Mouse (Mus musculus) forebrain, postnatal 0 days (tissue): ENCODE data around the gene Slc44a4. TPM values are rescaled to one million over a fixed set of nuclear protein-coding genes. Genes with fewer than 3 reads are reported as not detected.
"Not testable (repeated sequence)": the region's sequence is repeated elsewhere in the genome, so short reads cannot be mapped to it uniquely, and the experiment has no call there.

Experiments used
- ATAC-seq: fragments of 200-750 bp; cut with Nextera tagmentation; 2 replicates; pipeline ENCODE4 v1.8.0; 2017; ENCODE audit warnings: mild to moderate bottlenecking, moderate library complexity
- DNase-seq: peaks from one replicate; pipeline ENCODE4 v3.0.0-alpha.2; 2015
- H3K27ac ChIP-seq: fragments of 300-500 bp; sonication (generic); 2 replicates; pipeline ENCODE4 v1.5.1; 2014; ENCODE audit warnings: low read depth, mild to moderate bottlenecking, antibody characterized with exemption, low read length, moderate library complexity, mixed read lengths
- H3K27me3 ChIP-seq: fragments of 300-500 bp; sonication (generic); 2 replicates; pipeline ENCODE4 v1.6.1; 2014; ENCODE audit warnings: mild to moderate bottlenecking, low read length, mixed read lengths; ENCODE audit not compliant: insufficient read depth
- H3K36me3 ChIP-seq: fragments of 300-500 bp; sonication (generic); 2 replicates; pipeline ENCODE4 v1.6.1; 2014; ENCODE audit warnings: mild to moderate bottlenecking, moderate library complexity; ENCODE audit not compliant: insufficient read depth
- H3K4me1 ChIP-seq: fragments of 300-500 bp; sonication (generic); 2 replicates; pipeline ENCODE4 v1.6.1; 2014; ENCODE audit warnings: antibody characterized with exemption; ENCODE audit not compliant: insufficient read depth
- H3K4me2 ChIP-seq: fragments of 300-500 bp; sonication (generic); 2 replicates; pipeline ENCODE4 v1.6.1; 2014; ENCODE audit warnings: low read depth, mild to moderate bottlenecking, moderate library complexity
- H3K4me3 ChIP-seq: fragments of 300-500 bp; sonication (generic); 2 replicates; pipeline ENCODE4 v1.5.1; 2014; ENCODE audit warnings: low read depth, low read length, mixed read lengths
- H3K9ac ChIP-seq: fragments of 300-500 bp; sonication (generic); 2 replicates; pipeline ENCODE4 v1.6.1; 2014; ENCODE audit warnings: mild to moderate bottlenecking
- H3K9me3 ChIP-seq: fragments of 300-500 bp; sonication (generic); 2 replicates; pipeline ENCODE4 v1.6.1; 2016; ENCODE audit warnings: low read length
- CTCF ChIP-seq: sonication (generic); IDR thresholded peaks from 2 replicates; pipeline ENCODE4 v1.5.1; 2016; ENCODE audit warnings: antibody characterized with exemption, control low read depth, low read depth
- WGBS: fragments of 180-500 bp; shearing (Covaris S2); extraction: QIAGEN DNeasy Blood & Tissue Kit; methylation state at CpG from one replicate; pipeline ENCODE4 v1.1.7; 2014; 5-methylcytosine and 5-hydroxymethylcytosine counted together
- polyA plus RNA-seq: library from polyadenylated mRNA; unstranded; fragments of >200 nt; fragmentation: Nextera tagmentation; extraction: Ambion mirVana; gene quantifications from 2 replicates; pipeline ENCODE4 v1.2.1, GENCODE M21; 2015
- total RNA-seq: library from RNA; depleted of rRNA; stranded (reverse); fragments of >200 nt; gene quantifications from 2 replicates; pipeline ENCODE4 v1.2.3, GENCODE M21; 2014

The Slc44a4 gene
- total and polyA plus RNA-seq, 2 experiments from 2014 or later, result not detected

- TF ChIP-seq CTCF, result no peak
- ATAC-seq (no peak), DNase-seq (no peak)
- H3K9ac ChIP-seq, result no peak overlapping the region
- no peaks in the 10 kb centered on the region for H3K9me3 ChIP-seq
- no peak overlapping the region for H3K4me2 ChIP-seq
- no peak overlapping the region for H3K4me3 ChIP-seq
- H3K27me3 ChIP-seq, result peaks cover 3% of the 10 kb centered on the region; the same call in 1 of the 2 replicates
- no peak overlapping the region for H3K27ac ChIP-seq
- WGBS, result 83% methylated on average over 3 of the region's 3 CpGs
- no peaks in the 10 kb centered on the region for H3K36me3 ChIP-seq
- peaks cover 1% of the 10 kb centered on the region; the same call in 1 of the 2 replicates for H3K4me1 ChIP-seq
These were observed 41.6 kb downstream of the Slc44a4 start for GRCm38 (mm10) chr17:34955884-34956283.

- WGBS, result 58% methylated on average over 1 of the region's 1 CpGs
- no peak for ATAC-seq
- no peak overlapping the region for H3K4me2 ChIP-seq
- H3K27me3 ChIP-seq, result peaks cover 3% of the 10 kb centered on the region; the same call in 1 of the 2 replicates
- TF ChIP-seq CTCF, result peak; percentile 59
- DNase-seq, result peak; percentile 30
- no peaks in the 10 kb centered on the region for H3K36me3 ChIP-seq
- H3K9me3 ChIP-seq, result no peaks in the 10 kb centered on the region
- H3K4me1 ChIP-seq, result no peaks in the 10 kb centered on the region
- H3K27ac ChIP-seq, result no peak overlapping the region
- H3K4me3 ChIP-seq, result no peak overlapping the region
- no peak overlapping the region for H3K9ac ChIP-seq
These were observed 42.1 kb downstream of the Slc44a4 start for GRCm38 (mm10) chr17:34956340-34956739.

GRCm38 (mm10) chr17:34957291-34957690 lies 43.0 kb downstream of the Slc44a4 start:
- DNase-seq, H3K27me3 ChIP-seq, H3K9ac ChIP-seq, H3K27ac ChIP-seq, H3K9me3 ChIP-seq, H3K4me2 ChIP-seq, H3K4me3 ChIP-seq, H3K36me3 ChIP-seq, ATAC-seq, H3K4me1 ChIP-seq: not testable (repeated sequence)
- 23% methylated on average over 32 of the region's 40 CpGs for WGBS

GRCm38 (mm10) chr17:34957966-34958365 lies 43.7 kb downstream of the Slc44a4 start:
- H3K9me3 ChIP-seq, DNase-seq, H3K4me1 ChIP-seq, H3K36me3 ChIP-seq, H3K27ac ChIP-seq, H3K27me3 ChIP-seq, H3K9ac ChIP-seq, ATAC-seq, H3K4me3 ChIP-seq, H3K4me2 ChIP-seq: not testable (repeated sequence)
- WGBS, result 33% methylated on average over 15 of the region's 40 CpGs

- H3K9ac ChIP-seq, ATAC-seq: not testable (repeated sequence)
- WGBS, result 1% methylated on average over 23 of the region's 47 CpGs
These were observed 44.5 kb downstream of the Slc44a4 start for GRCm38 (mm10) chr17:34958734-34959129.

GRCm38 (mm10) chr17:34959130-34959778 lies 45.0 kb downstream of the Slc44a4 start, which contains the start of gene Hspa1b:
Hspa1b (minus strand) TSS chr17:34959238.
- H3K4me2 ChIP-seq, result peak within 1 kb of the TSS; percentile 62
- not testable (repeated sequence) for H3K9ac ChIP-seq, H3K27ac ChIP-seq, H3K27me3 ChIP-seq, H3K4me1 ChIP-seq, H3K9me3 ChIP-seq, H3K36me3 ChIP-seq
- DNase-seq (peak; percentile 70), ATAC-seq (peak; percentile 97)
- peak within 1 kb of the TSS; percentile 42 for H3K4me3 ChIP-seq
- WGBS, result 1% methylated on average over 26 of the region's 32 CpGs

More at GRCm38 (mm10) chr17:34958734-34959129, 44.5 kb downstream of the Slc44a4 start:
- H3K4me3 ChIP-seq, result peak overlapping the region; percentile 42
- DNase-seq, H3K36me3 ChIP-seq, H3K9me3 ChIP-seq, H3K4me1 ChIP-seq, H3K27me3 ChIP-seq, H3K27ac ChIP-seq: not testable (repeated sequence)
- peak overlapping the region; percentile 62 for H3K4me2 ChIP-seq

- no peak for TF ChIP-seq CTCF
- H3K4me1 ChIP-seq, result no peaks in the 10 kb centered on the region
- peak overlapping the region; percentile 62 for H3K4me2 ChIP-seq
- H3K27ac ChIP-seq, result no peak overlapping the region
- no peaks in the 10 kb centered on the region for H3K9me3 ChIP-seq
- H3K27me3 ChIP-seq, result peaks cover 3% of the 10 kb centered on the region
- 12% methylated on average over 12 of the region's 12 CpGs for WGBS
- DNase-seq (no peak), ATAC-seq (no peak)
- no peak overlapping the region for H3K9ac ChIP-seq
- no peaks in the 10 kb centered on the region for H3K36me3 ChIP-seq
- peak overlapping the region; percentile 42; the same call in 1 of the 2 replicates for H3K4me3 ChIP-seq
These were observed 45.7 kb downstream of the Slc44a4 start for GRCm38 (mm10) chr17:34959881-34960515.
